Mouse (Mus musculus): Measurements from ENCODE around the gene Zbtb20. TPM values are rescaled to one million over a fixed set of nuclear protein-coding genes. Genes with fewer than 3 reads are reported as not detected.

The Zbtb20 gene
- polyA plus RNA-seq (2012; rRNA removed) = 5.7 and 6.7 TPM in 2 replicates

DNA sequence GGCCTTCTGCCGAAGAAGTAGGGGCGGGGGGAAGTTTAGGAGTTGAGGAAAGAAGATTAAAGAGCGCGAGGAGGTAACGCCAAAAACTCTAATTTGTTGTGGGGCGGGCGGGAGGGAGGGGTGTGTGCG lies at the start of gene Zbtb20:
Gene Zbtb20, plus strand, starts transcription at position 30 of the 129 bp plus-strand sequence.

DNA sequence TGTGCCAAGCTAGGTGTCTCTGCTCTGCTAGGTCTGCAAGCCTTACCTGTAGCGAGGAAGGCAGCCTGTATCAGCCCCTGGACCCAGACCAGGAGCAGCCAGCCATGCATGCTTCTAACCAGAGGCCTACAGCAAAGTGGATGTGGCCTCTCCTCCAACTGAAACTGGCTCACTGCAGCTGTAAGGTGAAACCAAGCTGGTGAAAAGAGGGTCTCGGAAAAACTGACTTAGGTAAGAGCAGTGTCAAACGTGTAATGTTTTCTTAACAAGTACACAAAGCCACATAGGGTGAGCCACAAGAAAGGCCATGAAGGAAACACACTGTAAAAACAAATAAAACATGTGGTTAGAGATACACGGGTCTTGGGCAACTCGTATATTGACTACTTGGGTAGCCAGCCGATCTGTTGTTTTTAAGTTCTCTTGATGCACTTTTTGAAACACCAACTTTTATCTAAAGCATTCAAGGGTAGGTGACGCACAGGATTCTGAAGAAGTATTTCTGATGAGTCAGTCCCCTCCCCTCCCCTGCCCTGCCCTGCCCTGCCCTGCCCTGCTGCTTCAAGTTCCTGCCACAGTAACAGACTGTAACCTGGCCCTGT lies 788.4 kb downstream of the Zbtb20 start, which contains the start of gene Tigit:
Gene Tigit, minus strand, starts transcription at position 169 of the 602 bp plus-strand sequence.

Data from central nervous system, embryonic 11.5 days (tissue).